Mouse (Mus musculus) heart, embryonic 11.5 days (tissue): ENCODE measurements around the gene Gar1. TPM values are rescaled to one million over a fixed set of nuclear protein-coding genes. Genes with fewer than 3 reads are reported as not detected.

Experiments
- ATAC-seq: fragments of 200-750 bp; cut with Nextera tagmentation; replicated peaks from 2 replicates; pipeline ENCODE4 v1.8.0; 2017; ENCODE audit warnings: moderate library complexity; ENCODE audit not compliant: insufficient number of reproducible peaks, low FRiP score, low TSS enrichment
- H3K27ac ChIP-seq: fragments of 300-500 bp; sonication (generic); 2 replicates; pipeline ENCODE4 v1.5.1; 2014; ENCODE audit warnings: mild to moderate bottlenecking, low read depth, low read length
- H3K27me3 ChIP-seq: fragments of 300-500 bp; sonication (generic); 2 replicates; pipeline ENCODE4 v1.6.1; 2014; ENCODE audit warnings: mild to moderate bottlenecking, low read length, mixed read lengths; ENCODE audit not compliant: control insufficient read depth, insufficient read depth
- H3K36me3 ChIP-seq: fragments of 300-500 bp; sonication (generic); 2 replicates; pipeline ENCODE4 v1.6.1; 2014; ENCODE audit warnings: mild to moderate bottlenecking, low read length, moderate library complexity, mixed read lengths; ENCODE audit not compliant: control insufficient read depth, insufficient read depth
- H3K4me1 ChIP-seq: fragments of 300-500 bp; sonication (generic); 2 replicates; pipeline ENCODE4 v1.6.1; 2014; ENCODE audit warnings: low read length; ENCODE audit not compliant: control insufficient read depth, insufficient read depth
- H3K4me2 ChIP-seq: fragments of 300-500 bp; sonication (generic); 2 replicates; pipeline ENCODE4 v1.6.1; 2014; ENCODE audit warnings: mild to moderate bottlenecking, moderate library complexity
- H3K4me3 ChIP-seq: fragments of 300-500 bp; sonication (generic); 2 replicates; pipeline ENCODE4 v1.5.1; 2014; ENCODE audit warnings: low read depth, low read length
- H3K9ac ChIP-seq: fragments of 300-500 bp; sonication (generic); 2 replicates; pipeline ENCODE4 v1.6.1; 2014; ENCODE audit warnings: mild to moderate bottlenecking, low read depth, low read length, moderate library complexity
- H3K9me3 ChIP-seq: fragments of 300-500 bp; sonication (generic); replicated peaks from 2 replicates; pipeline ENCODE4 v1.6.1; 2016; ENCODE audit warnings: low read length; ENCODE audit not compliant: control insufficient read depth
- WGBS: fragments of 180-500 bp; shearing (Covaris S2); extraction: QIAGEN DNeasy Blood & Tissue Kit; methylation state at CpG from one replicate; pipeline ENCODE4 v1.1.7; 2014; ENCODE audit not compliant: insufficient replicate concordance; 5-methylcytosine and 5-hydroxymethylcytosine counted together
- polyA plus RNA-seq: library from polyadenylated mRNA; unstranded; fragments of >200 nt; fragmentation: Nextera tagmentation; extraction: Ambion mirVana; gene quantifications from 2 replicates; pipeline ENCODE4 v1.2.1, GENCODE M21; 2014

Gar1 gene
- polyA plus RNA-seq, 1 experiment from 2014 or later: 27.7 TPM

DNA sequence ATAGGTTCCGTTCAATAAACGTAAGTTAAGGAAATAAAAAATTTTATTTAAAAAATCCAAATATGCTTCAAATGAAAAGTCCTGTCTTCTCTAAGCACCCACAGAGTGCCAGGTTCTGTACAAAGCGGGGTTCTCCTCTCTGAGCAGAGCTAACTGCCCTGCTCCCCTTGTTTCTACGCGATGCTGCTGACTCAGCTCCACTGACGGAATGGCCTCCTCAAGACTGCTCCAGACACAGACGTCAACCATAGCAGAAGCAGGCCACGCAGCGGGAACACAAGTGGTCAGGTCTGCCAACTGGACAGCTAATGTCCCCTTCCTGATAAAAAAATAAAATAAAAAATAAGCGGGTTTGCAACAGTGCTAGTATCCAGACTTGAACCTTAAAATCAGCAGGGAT, 6.3 kb downstream of the Gar1 start:
- no peak overlapping the region for H3K9ac ChIP-seq
- H3K27ac ChIP-seq: no peak overlapping the region
- no peak for ATAC-seq
- WGBS: 91% methylated on average over 10 of the region's 10 CpGs
- no peak overlapping the region for H3K4me3 ChIP-seq
- no peaks in the 10 kb centered on the region for H3K27me3 ChIP-seq
- H3K4me2 ChIP-seq: no peak overlapping the region
- no peaks in the 10 kb centered on the region for H3K9me3 ChIP-seq
- peaks cover 13% of the 10 kb centered on the region for H3K36me3 ChIP-seq
- peaks cover 7% of the 10 kb centered on the region for H3K4me1 ChIP-seq

DNA sequence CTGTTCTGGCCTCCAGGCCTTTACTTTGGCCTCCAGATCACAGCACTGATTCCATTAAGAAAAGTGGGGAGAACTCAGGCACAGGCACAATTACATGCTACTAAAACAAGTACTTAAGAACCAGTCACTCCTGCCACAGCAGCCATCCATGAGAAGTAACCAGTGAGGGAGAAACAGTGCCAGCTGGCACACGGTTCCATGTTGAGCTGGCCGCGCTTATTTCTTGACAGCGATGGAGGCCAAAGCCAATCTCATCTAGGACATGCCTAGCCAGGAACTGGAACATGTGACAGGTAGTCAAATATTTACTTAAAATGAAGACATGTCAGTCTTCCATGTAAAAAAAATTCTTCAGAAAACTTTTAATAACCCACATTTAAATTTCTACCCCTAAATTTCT, 7.0 kb downstream of the Gar1 start:
- Histone ChIP-seq H3K9ac (no peak overlapping the region), H3K27me3 (no peaks in the 10 kb centered on the region), H3K4me1 (no peaks in the 10 kb centered on the region; the same call in 1 of the 2 replicates), H3K4me3 (no peak overlapping the region), H3K9me3 (no peaks in the 10 kb centered on the region), H3K27ac (no peak overlapping the region), H3K4me2 (no peak overlapping the region), H3K36me3 (peaks cover 13% of the 10 kb centered on the region)
- no peak for ATAC-seq
- WGBS: 95% methylated on average over 4 of the region's 4 CpGs

DNA sequence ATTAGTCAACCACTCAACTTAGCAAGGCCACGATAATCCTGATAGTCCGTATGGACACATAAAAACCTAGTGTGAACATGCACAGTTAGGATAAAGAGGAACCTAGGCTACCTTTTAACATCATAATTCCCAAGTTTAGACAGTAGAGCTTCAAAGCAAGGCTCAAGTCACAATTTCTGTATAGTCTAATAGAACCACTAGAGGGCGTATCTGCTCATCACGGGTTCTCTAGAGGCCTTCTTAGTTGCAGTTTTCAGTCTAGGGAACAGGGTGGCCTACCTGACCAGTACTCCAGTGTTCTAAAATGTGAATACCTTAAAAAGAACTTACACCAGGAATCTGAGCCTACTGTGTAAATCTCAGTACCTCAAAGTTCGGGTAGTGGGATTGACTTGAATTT, 7.9 kb downstream of the Gar1 start:
- H3K9ac ChIP-seq: no peak overlapping the region
- no peak overlapping the region for H3K27ac ChIP-seq
- H3K9me3 ChIP-seq: no peaks in the 10 kb centered on the region
- no peak overlapping the region for H3K4me2 ChIP-seq
- 54% methylated on average over 5 of the region's 5 CpGs for WGBS
- no peaks in the 10 kb centered on the region for H3K4me1 ChIP-seq
- peaks cover 13% of the 10 kb centered on the region for H3K36me3 ChIP-seq
- ATAC-seq: no peak
- no peak overlapping the region for H3K4me3 ChIP-seq
- no peaks in the 10 kb centered on the region for H3K27me3 ChIP-seq

DNA sequence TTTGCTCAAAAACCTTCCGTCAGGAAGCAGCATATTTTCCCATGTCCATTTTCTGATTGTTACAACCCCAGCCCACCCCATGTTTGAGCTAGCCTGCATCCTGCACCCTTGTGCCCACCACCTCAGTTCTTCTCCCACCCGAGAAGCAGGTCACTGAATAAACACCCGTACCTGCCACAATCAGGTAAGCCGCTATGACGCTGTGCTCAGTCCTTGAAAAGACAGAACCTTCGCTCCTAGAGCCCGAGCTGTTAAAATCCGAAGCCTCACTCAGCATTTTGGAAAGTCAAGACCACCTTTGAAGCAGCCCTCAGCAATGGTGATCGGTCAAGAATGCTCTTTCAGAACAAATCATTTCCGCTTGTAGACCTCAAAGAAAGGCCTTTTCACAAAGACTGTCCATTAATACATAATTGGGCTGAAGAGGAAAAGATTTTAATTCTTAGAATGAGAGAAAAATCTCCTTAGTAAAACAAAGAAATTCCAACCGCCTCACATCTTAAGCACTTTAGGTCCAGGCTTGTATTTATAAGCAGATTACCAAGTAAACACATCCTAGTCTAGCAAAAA, 8.9 kb downstream of the Gar1 start, which contains the start of gene Rrh:
Gene Rrh (minus strand): TSS at position 382 of the 570 bp plus-strand sequence.
- H3K9ac ChIP-seq: no peak within 1 kb of the TSS
- H3K9me3 ChIP-seq: no peaks in the 10 kb centered on the region
- no peak for ATAC-seq
- H3K36me3 ChIP-seq: peaks cover 13% of the 10 kb centered on the region
- no peaks in the 10 kb centered on the region for H3K27me3 ChIP-seq
- H3K4me2 ChIP-seq: no peak within 1 kb of the TSS
- H3K4me3 ChIP-seq: no peak within 1 kb of the TSS
- no peaks in the 10 kb centered on the region for H3K4me1 ChIP-seq
- 92% methylated on average over 11 of the region's 11 CpGs for WGBS
- no peak within 1 kb of the TSS for H3K27ac ChIP-seq

DNA sequence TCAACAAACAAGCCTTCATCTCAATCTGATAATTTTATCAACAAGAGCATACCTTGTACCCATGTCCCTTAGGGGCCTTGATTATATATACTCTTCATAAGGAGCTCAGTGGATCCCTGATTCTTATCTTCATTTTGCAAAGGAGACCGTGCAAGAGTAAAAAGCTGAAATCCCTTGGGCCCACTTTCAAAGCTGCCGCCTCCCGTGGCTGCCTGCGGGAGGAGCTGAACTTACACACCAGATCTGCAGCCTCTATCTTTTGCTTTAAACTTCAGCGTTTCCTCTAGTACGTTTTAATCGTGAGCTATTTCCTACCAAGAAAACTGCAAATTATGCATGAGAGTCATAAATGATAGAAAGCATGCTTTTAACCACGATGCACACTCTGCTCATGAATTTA, 9.5 kb downstream of the Gar1 start:
- 73% methylated on average over 8 of the region's 8 CpGs for WGBS

DNA sequence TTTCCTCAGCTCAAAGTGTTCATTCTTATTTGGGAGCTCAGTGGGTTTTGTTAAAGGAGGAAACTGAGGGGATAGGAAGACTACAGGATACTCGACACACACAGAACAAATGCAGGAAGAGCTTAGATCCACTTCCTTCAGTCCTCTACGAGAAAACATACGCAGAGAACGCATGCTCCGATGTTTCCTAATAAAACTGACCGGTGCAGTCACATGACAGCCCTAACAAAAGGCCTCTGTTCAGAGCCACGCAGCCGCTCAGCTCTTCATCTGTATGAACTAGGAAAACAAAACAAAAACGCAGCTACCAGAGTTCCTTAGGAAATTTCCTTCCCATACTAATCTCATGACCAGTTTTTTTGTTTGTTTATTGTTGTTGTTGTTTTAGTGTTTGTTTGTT, 10.3 kb downstream of the Gar1 start:
- Histone ChIP-seq H3K36me3 (peaks cover 7% of the 10 kb centered on the region; the same call in 1 of the 2 replicates), H3K4me1 (no peaks in the 10 kb centered on the region), H3K4me2 (no peak overlapping the region), H3K4me3 (no peak overlapping the region), H3K9ac (no peak overlapping the region), H3K27ac (no peak overlapping the region), H3K27me3 (no peaks in the 10 kb centered on the region), H3K9me3 (no peaks in the 10 kb centered on the region)
- 55% methylated on average over 9 of the region's 9 CpGs for WGBS
- ATAC-seq: no peak

More for the DNA sequence above, 9.5 kb downstream of the Gar1 start:
- Histone ChIP-seq H3K4me3 (no peak overlapping the region), H3K9ac (no peak overlapping the region), H3K27ac (no peak overlapping the region), H3K36me3 (peaks cover 13% of the 10 kb centered on the region), H3K9me3 (no peaks in the 10 kb centered on the region), H3K4me2 (no peak overlapping the region), H3K27me3 (no peaks in the 10 kb centered on the region), H3K4me1 (no peaks in the 10 kb centered on the region)
- no peak for ATAC-seq

DNA sequence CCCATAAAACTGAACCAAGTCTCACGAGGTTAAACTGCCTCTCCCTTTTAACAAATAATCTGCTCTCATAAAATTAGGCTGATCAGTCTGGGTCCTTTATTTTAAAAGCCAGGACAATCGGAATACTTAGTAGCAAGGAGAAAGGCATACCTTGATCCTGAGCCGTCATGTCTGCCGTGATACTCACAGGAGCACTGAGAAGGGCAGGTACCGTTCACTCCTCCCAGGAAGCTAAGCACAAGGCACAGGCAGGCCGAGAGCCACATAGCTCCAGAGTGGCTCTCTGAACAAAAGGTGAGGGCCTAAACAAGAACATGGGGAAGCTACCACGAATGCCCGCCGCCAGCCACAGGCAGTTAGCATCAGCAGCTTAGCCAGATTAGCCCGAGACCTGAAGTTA, 27.4 kb downstream of the Gar1 start, which contains the start of gene Lrit3:
Gene Lrit3 (minus strand): TSS at position 266 of the 400 bp plus-strand sequence.
- 69% methylated on average over 10 of the region's 10 CpGs for WGBS
- H3K4me2 ChIP-seq: no peak within 1 kb of the TSS

DNA sequence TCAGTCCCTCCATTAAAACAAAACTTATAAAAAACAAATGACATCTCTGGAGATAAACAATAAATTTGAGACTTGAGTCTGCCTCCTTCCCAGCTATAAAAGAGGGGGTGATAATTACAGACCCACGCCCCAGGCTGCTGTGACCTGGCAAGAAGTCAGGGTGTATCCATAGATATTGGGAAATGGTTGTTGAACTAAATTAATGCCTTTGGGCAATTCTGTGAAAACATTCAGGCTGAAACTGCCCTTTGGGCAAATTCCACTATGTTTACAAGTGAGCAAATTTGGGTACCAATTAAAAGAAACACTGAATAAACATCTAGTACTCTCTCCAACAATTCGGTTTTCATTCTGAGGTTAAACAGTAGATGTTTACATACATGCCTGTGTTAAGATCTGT, 32.2 kb downstream of the Gar1 start:
- Histone ChIP-seq H3K36me3 (no peaks in the 10 kb centered on the region), H3K4me2 (no peak overlapping the region), H3K9me3 (no peaks in the 10 kb centered on the region), H3K9ac (no peak overlapping the region), H3K27ac (no peak overlapping the region), H3K4me3 (no peak overlapping the region), H3K4me1 (no peaks in the 10 kb centered on the region), H3K27me3 (no peaks in the 10 kb centered on the region)
- 79% methylated on average over 2 of the region's 2 CpGs for WGBS
- no peak for ATAC-seq

More for the DNA sequence above, 27.4 kb downstream of the Gar1 start, which contains the start of gene Lrit3:
- H3K27me3 ChIP-seq: no peaks in the 10 kb centered on the region
- ATAC-seq: no peak
- H3K4me3 ChIP-seq: no peak within 1 kb of the TSS
- no peaks in the 10 kb centered on the region for H3K36me3 ChIP-seq
- H3K9me3 ChIP-seq: no peaks in the 10 kb centered on the region
- no peak within 1 kb of the TSS for H3K27ac ChIP-seq
- H3K9ac ChIP-seq: no peak within 1 kb of the TSS
- no peaks in the 10 kb centered on the region for H3K4me1 ChIP-seq

DNA sequence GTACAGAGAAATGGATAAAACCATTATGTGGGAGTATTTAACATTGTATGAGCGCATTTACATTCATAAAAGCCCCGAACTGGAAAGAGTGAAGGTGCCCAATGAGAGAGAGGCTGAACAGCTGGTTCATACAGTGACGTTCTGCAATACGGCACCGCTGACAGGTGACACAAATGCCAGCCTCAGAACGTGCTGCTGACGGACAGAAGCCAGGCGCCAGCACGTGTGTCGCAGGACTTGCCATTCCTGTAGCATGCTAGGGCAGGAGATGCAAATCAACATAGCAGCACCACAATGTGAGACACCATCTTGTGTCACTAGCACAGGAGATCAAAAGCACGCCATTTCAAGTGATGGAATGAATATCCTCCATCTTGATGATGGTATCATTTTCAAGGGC, 32.6 kb downstream of the Gar1 start:
- Histone ChIP-seq H3K4me2 (no peak overlapping the region), H3K36me3 (no peaks in the 10 kb centered on the region), H3K4me1 (no peaks in the 10 kb centered on the region), H3K27ac (no peak overlapping the region), H3K9me3 (no peaks in the 10 kb centered on the region), H3K27me3 (no peaks in the 10 kb centered on the region), H3K4me3 (no peak overlapping the region), H3K9ac (no peak overlapping the region)
- WGBS: 45% methylated on average over 11 of the region's 11 CpGs
- no peak for ATAC-seq
